Mouse (Mus musculus) forebrain, embryonic 12.5 days (tissue): ENCODE results near the gene Olfr692. TPM values are rescaled to one million over a fixed set of nuclear protein-coding genes. Genes with fewer than 3 reads are reported as not detected.
A peak's percentile ranks its signal among the peaks of the same experiment; 100 is the strongest.

ENCODE experiments used
- ATAC-seq: fragments of 200-750 bp; cut with Nextera tagmentation; 2 replicates; pipeline ENCODE4 v1.8.0; 2017; ENCODE audit warnings: moderate TSS enrichment; ENCODE audit not compliant: low FRiP score
- H3K27ac ChIP-seq: fragments of 300-500 bp; sonication (generic); 2 replicates; pipeline ENCODE4 v1.5.1; 2016; ENCODE audit warnings: mild to moderate bottlenecking
- H3K27me3 ChIP-seq: fragments of 300-500 bp; sonication (generic); 2 replicates; pipeline ENCODE4 v1.6.1; 2016; ENCODE audit warnings: mild to moderate bottlenecking
- H3K36me3 ChIP-seq: fragments of 300-500 bp; sonication (generic); replicated peaks from 2 replicates; pipeline ENCODE4 v1.6.1; 2016; ENCODE audit warnings: mild to moderate bottlenecking
- H3K4me1 ChIP-seq: fragments of 300-500 bp; sonication (generic); 2 replicates; pipeline ENCODE4 v1.6.1; 2016
- H3K4me2 ChIP-seq: fragments of 300-500 bp; sonication (generic); 2 replicates; pipeline ENCODE4 v1.6.1; 2016; ENCODE audit warnings: mild to moderate bottlenecking, moderate library complexity
- H3K4me3 ChIP-seq: fragments of 300-500 bp; sonication (generic); replicated peaks from 2 replicates; pipeline ENCODE4 v1.5.1; 2016; ENCODE audit warnings: mild to moderate bottlenecking
- H3K9ac ChIP-seq: fragments of 300-500 bp; sonication (generic); 2 replicates; pipeline ENCODE4 v1.6.1; 2016; ENCODE audit warnings: mild to moderate bottlenecking
- H3K9me3 ChIP-seq: fragments of 300-500 bp; sonication (generic); 2 replicates; pipeline ENCODE4 v1.6.1; 2016
- WGBS: fragments of 180-500 bp; shearing (Covaris S2); methylation state at CpG from one replicate; pipeline ENCODE4 v1.1.7; 2016; 5-methylcytosine and 5-hydroxymethylcytosine counted together
- polyA plus RNA-seq: library from polyadenylated mRNA; unstranded; fragments of >200 nt; fragmentation: Nextera tagmentation; extraction: Ambion mirVana; gene quantifications from 2 replicates; pipeline ENCODE4 v1.2.1, GENCODE M21; 2016

Gene Olfr692
- polyA plus RNA-seq, 1 experiment from 2014 or later: not detected

DNA sequence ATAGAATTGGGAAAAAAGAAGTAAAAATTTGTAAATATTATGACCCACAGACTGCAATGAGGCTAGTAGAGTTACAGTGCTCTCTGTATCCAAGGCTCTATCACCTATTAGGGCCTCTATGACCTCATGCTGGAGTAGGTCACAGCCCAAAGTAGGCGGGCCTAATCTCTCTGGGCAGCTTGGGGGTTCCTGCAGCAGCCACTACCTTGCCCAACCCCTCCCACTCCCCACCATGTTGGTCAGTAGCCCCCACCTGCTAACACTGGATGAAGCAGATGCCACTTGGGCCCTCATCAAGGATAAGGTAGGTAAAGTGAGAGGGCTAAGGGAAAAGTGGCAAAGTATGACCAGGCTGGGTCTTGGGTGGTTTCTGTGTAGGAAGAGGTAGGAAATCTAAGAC lies 6.8 kb downstream of the Olfr692 start, which contains the start of gene Gm5901:
Gene Gm5901, plus strand, starts transcription at position 173 of the 400 bp plus-strand sequence.
- H3K4me1 ChIP-seq: no peaks in the 10 kb centered on the region
- peaks cover 60% of the 10 kb centered on the region for H3K36me3 ChIP-seq
- H3K27me3 ChIP-seq: no peaks in the 10 kb centered on the region
- H3K4me3 ChIP-seq: no peak within 1 kb of the TSS
- no peak within 1 kb of the TSS for H3K4me2 ChIP-seq
- ATAC-seq: no peak
- 88% methylated on average over 1 of the region's 1 CpGs for WGBS
- H3K9me3 ChIP-seq: no peaks in the 10 kb centered on the region
- no peak within 1 kb of the TSS for H3K27ac ChIP-seq
- H3K9ac ChIP-seq: no peak within 1 kb of the TSS

DNA sequence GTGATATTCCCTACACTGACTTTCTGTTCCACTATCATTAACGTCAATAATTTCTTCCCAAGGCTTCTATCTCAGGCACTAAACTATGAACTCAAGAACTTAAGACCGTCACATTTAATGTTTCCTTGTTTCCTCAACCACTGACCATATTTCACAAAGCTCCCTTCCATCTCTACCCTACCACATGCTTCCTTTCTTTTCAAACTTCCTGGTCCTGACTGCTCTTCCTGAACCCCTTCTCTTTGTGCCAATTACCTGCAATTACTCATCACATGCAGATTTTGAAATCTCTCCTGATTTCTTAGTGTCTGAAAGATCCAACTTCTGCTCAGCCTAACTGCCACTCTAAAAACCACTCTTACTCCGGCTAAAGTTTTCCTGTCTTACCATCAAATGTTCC lies 12.3 kb downstream of the Olfr692 start:
- no peaks in the 10 kb centered on the region for H3K4me1 ChIP-seq
- H3K27ac ChIP-seq: no peak overlapping the region
- H3K4me2 ChIP-seq: no peak overlapping the region
- peaks cover 88% of the 10 kb centered on the region for H3K36me3 ChIP-seq
- no peak overlapping the region for H3K4me3 ChIP-seq
- H3K9me3 ChIP-seq: no peaks in the 10 kb centered on the region
- no peak overlapping the region for H3K9ac ChIP-seq
- H3K27me3 ChIP-seq: no peaks in the 10 kb centered on the region
- ATAC-seq: no peak
- whole genome bisulfite sequencing: 92% methylated on average over 3 of the region's 3 CpGs

GRCm38 (mm10) chr7:105387696-105388095 lies 19.7 kb downstream of the Olfr692 start:
- H3K27ac ChIP-seq: no peak overlapping the region
- peaks cover 70% of the 10 kb centered on the region for H3K36me3 ChIP-seq
- ATAC-seq: no peak

GRCm38 (mm10) chr7:105390236-105390635 lies 22.2 kb downstream of the Olfr692 start:
- no peak for ATAC-seq
- 95% methylated on average over 2 of the region's 2 CpGs for WGBS

More at GRCm38 (mm10) chr7:105387696-105388095, 19.7 kb downstream of the Olfr692 start:
- 90% methylated on average over 2 of the region's 2 CpGs for WGBS
- H3K4me2 ChIP-seq: no peak overlapping the region
- no peaks in the 10 kb centered on the region for H3K27me3 ChIP-seq
- H3K4me3 ChIP-seq: no peak overlapping the region
- no peaks in the 10 kb centered on the region for H3K4me1 ChIP-seq
- H3K9me3 ChIP-seq: no peaks in the 10 kb centered on the region
- no peak overlapping the region for H3K9ac ChIP-seq

DNA sequence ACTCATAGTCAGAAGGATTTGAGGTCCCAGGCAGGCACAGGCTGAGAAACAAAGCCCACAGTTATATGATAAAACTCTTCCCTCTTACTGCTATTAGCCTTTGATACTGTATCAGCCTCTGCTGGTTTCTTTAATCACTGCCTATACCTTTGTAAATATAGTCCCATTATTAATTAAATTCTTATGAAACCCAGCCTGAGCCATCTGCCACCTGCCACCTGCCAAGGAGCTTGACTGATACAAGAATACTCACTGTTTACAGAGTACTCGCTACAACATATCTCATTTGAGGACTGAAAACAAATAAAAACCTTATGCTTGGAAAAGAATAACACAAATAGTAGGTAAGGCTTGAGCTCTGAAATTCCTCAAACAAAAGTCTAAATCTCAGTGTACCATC lies 26.6 kb downstream of the Olfr692 start:
- Histone ChIP-seq H3K9ac (no peak overlapping the region; the same call in 1 of the 2 replicates), H3K4me3 (no peak overlapping the region), H3K9me3 (no peaks in the 10 kb centered on the region), H3K27me3 (no peaks in the 10 kb centered on the region), H3K36me3 (peaks cover 7% of the 10 kb centered on the region), H3K27ac (no peak overlapping the region), H3K4me2 (no peak overlapping the region), H3K4me1 (peaks cover 8% of the 10 kb centered on the region)
- WGBS: 84% methylated on average over 1 of the region's 1 CpGs
- no peak for ATAC-seq

More at GRCm38 (mm10) chr7:105390236-105390635, 22.2 kb downstream of the Olfr692 start:
- Histone ChIP-seq H3K36me3 (peaks cover 44% of the 10 kb centered on the region), H3K27ac (no peak overlapping the region), H3K9ac (no peak overlapping the region), H3K4me3 (no peak overlapping the region), H3K4me2 (no peak overlapping the region), H3K4me1 (no peaks in the 10 kb centered on the region), H3K27me3 (no peaks in the 10 kb centered on the region), H3K9me3 (no peaks in the 10 kb centered on the region)

DNA sequence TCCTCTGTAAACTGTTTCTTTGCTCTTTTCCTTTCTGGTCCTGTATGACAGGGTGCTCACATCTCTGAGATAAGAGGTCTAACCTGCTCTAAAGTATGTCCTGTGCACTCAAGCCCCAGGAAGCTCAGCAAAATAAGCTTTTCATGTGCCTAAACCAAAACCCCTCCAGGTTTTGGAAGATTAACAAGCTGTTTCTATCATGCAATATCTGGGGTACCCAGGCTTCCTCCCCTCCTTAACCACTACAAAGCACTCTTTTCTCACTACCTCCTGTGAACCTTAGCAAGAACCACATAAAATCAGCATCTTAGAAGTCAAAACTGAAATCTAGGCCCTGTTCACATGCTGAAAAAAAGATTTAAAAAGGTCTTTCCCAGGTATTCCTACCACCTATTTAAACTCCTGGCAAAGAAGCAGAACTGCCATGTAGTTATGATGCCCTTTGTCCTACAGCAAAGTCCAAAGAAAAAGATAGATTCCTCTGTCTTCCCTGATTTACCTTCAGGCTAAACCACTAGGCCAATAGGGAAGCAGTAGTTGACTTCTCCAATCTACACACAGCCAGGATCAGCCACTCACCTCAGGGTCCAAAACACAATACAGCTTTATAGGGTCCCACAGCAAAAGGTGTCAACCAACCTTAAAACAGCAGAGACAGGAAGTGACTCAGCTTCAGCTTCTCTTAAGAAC lies 27.2 kb downstream of the Olfr692 start:
- ATAC-seq: no peak
- no peak overlapping the region for H3K27ac ChIP-seq
- H3K4me1 ChIP-seq: peaks cover 8% of the 10 kb centered on the region

DNA sequence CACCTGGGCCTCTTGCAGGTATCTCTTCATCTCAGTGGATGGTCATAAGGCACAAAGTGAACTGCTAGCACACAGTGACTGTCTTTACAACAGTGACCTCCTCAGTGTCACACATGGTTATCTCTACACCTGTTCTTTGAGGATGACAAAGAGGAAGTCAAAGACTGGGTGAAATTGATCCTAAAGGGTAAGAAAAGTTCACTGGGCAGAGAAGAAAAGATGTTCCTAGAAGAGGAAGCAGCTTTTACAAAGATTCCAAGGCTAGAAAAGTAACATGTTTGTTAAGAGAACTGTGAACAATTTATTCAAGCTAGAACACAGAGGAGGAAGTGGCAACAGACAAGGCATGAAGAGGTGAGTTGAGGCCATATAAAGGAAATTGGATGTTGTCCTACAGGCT lies 28.1 kb downstream of the Olfr692 start:
- no peaks in the 10 kb centered on the region for H3K9me3 ChIP-seq
- no peak overlapping the region for H3K4me2 ChIP-seq
- no peak overlapping the region for H3K4me3 ChIP-seq
- peaks cover 14% of the 10 kb centered on the region for H3K4me1 ChIP-seq
- no peak for ATAC-seq
- no peak overlapping the region for H3K9ac ChIP-seq
- no peak overlapping the region for H3K27ac ChIP-seq
- no peaks in the 10 kb centered on the region for H3K27me3 ChIP-seq
- no peaks in the 10 kb centered on the region for H3K36me3 ChIP-seq

More for the DNA sequence above, 27.2 kb downstream of the Olfr692 start:
- Histone ChIP-seq H3K9me3 (no peaks in the 10 kb centered on the region), H3K4me2 (no peak overlapping the region), H3K4me3 (no peak overlapping the region), H3K9ac (no peak overlapping the region), H3K27me3 (no peaks in the 10 kb centered on the region), H3K36me3 (0 out of 2 replicates have a peak, but pooled peaks cover under 1% of the 10 kb centered on the region)

GRCm38 (mm10) chr7:105399058-105399934 lies 31.3 kb downstream of the Olfr692 start:
- Histone ChIP-seq H3K27me3 (no peaks in the 10 kb centered on the region), H3K4me2 (peak overlapping the region; percentile 80), H3K4me1 (peaks cover 15% of the 10 kb centered on the region), H3K36me3 (no peaks in the 10 kb centered on the region), H3K9ac (peak overlapping the region; percentile 87), H3K27ac (peak overlapping the region; percentile 76), H3K9me3 (no peaks in the 10 kb centered on the region), H3K4me3 (peak overlapping the region; percentile 87)
- 2% methylated on average over 25 of the region's 25 CpGs for WGBS
- ATAC-seq: no peak; the same call in 1 of the 2 replicates

- Histone ChIP-seq H3K36me3 (no peaks in the 10 kb centered on the region), H3K4me2 (peak within 1 kb of the TSS; percentile 80), H3K9me3 (no peaks in the 10 kb centered on the region), H3K4me3 (peak within 1 kb of the TSS; percentile 87), H3K27ac (peak within 1 kb of the TSS; percentile 83), H3K27me3 (no peaks in the 10 kb centered on the region), H3K4me1 (peaks cover 15% of the 10 kb centered on the region), H3K9ac (peak within 1 kb of the TSS; percentile 87)
- WGBS: under 1% methylated on average over 55 of the region's 55 CpGs
- peak; percentile 99 for ATAC-seq
Measured at GRCm38 (mm10) chr7:105399935-105400624, 32.0 kb downstream of the Olfr692 start, which contains the start of gene Fam160a2. TSS of gene Fam160a2 (minus strand) at chr7:105400054.

DNA sequence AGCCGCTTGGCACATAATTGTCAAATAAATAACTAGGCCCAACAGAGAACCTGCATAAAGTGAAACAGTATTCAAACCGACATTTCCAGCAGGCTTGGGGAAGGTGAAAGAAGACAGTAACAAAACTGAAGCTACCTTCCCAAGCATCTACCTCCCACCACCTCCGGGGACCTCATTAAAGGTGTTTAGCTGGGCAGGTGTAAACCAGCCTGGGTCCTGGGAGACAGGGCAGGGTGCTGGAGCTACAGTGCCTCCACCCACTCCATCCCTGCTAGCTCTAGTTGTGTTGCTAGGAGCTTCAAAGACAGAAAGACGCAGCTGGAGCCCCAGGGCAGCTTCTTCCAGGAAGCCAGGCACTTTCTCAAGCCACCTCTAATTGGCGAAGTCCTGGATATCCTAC lies 36.2 kb downstream of the Olfr692 start, which contains the start of gene Cnga4:
Gene Cnga4, plus strand, starts transcription at position 301 of the 400 bp plus-strand sequence.
- no peaks in the 10 kb centered on the region for H3K9me3 ChIP-seq
- 78% methylated on average over 5 of the region's 5 CpGs for WGBS
- no peak within 1 kb of the TSS for H3K27ac ChIP-seq
- H3K4me3 ChIP-seq: no peak within 1 kb of the TSS
- H3K4me2 ChIP-seq: no peak within 1 kb of the TSS
- H3K9ac ChIP-seq: no peak within 1 kb of the TSS
- peaks cover 9% of the 10 kb centered on the region for H3K4me1 ChIP-seq
- ATAC-seq: no peak
- H3K36me3 ChIP-seq: no peaks in the 10 kb centered on the region
- no peaks in the 10 kb centered on the region for H3K27me3 ChIP-seq

DNA sequence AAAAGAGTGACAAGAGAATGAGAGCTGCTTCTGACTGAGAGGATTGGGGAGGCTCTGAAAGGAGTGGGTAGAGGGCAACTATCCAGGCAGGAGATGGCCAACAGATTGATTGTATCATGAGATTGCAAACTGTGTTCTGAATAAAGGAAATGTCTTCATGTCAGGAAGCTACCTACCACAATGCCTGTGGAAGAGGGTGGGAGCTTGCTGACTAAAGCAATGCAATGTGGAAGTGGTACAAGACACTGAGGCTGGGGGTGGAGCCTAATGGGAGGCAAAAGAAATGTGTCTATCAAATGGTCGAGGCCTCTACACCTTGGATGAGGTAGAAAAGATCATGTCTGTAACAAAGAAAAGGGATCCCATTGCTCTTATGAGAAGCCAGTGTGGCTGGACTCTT lies 38.3 kb downstream of the Olfr692 start:
- Histone ChIP-seq H3K27me3 (no peaks in the 10 kb centered on the region), H3K27ac (no peak overlapping the region), H3K36me3 (no peaks in the 10 kb centered on the region), H3K9me3 (no peaks in the 10 kb centered on the region), H3K4me3 (no peak overlapping the region), H3K4me1 (no peaks in the 10 kb centered on the region), H3K9ac (no peak overlapping the region), H3K4me2 (no peak overlapping the region)
- WGBS: 65% methylated on average over 1 of the region's 1 CpGs
- no peak for ATAC-seq
